Mouse (Mus musculus): ENCODE data around the gene Usp9y.

Usp9y gene

DNA sequence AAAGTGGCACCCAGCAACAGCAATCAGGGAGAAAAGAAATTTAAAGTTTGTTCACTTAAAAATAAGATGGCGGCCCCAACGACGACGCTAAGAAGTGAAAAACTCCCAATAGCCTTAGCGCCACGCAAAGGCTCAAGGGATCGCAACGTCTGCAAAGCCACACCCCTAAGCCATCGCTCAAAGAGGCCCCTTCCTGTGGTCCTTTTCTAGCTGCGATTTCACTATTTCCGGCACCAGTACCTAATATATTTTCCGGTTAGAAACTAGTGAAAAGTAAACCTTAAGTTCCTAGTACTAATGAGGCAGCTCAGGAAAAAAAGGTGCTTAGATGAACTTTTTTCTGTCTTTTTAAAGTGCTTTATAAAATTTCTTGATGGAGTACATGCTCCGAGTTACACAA lies at the start of gene Usp9y:
Gene Usp9y, minus strand, starts transcription at position 101 of the 400 bp plus-strand sequence.
- no peak for DNase-seq (ENCODE audit: low spot score in 2 of 2)

GRCm38 (mm10) chrY:1293708-1294107 lies 165.9 kb downstream of the Usp9y start:
- no peak for DNase-seq (ENCODE audit: low spot score in 2 of 2)

DNA sequence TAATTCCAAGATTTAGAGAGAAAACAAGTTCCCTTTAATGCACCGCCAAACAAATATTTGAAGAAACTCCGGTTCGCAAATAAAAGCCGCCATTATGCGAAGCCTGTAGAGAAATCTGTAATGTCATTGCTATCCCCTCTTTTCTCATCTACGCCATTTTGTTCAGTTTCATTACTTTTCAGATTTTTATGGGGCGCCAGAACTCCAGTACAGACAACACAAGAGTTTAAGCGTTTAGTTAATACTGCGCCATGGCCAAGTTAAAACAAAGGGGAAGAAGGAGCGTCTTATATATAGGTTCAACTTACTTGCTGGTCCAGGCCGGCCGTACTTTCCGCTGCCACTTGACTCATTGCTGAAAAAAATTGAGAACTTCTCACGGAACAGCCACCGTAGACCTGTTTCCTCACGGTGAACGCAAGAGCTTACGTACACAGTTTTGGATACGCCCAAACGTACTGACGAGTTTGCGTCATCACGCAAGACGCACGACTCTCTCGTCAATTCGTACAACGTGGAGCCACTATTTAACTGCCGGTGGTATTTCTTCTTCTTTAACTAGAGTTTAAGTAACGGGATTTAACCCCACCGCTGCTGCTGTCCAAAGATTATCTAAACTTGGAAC lies 173.3 kb downstream of the Usp9y start, which contains the start of gene Ddx3y:
Gene Ddx3y, minus strand, starts transcription at position 459 of the 625 bp plus-strand sequence.
- DNase-seq (ENCODE audit: low spot score in 2 of 2), result peak in 1 of 2 experiments; percentile 91

DNA sequence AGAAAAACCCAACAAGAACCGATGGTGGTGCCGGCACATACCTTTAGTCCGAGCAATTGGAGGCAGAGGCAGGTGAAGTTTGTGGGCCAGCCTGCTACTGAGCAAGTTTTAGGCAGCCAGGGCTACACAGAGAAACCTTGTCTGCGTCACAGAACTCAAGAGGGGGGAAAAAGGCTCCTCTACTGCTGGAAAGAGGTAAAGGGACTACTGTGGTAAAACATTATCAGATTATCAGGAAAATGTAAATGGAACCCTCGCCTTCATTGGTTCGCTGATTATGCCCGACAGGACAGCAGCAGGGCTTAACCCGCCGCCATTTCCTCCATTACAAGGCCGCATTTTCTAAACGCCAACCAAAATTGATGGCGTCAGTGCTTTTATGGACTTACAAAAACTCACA lies 173.8 kb downstream of the Usp9y start:
- peak in 1 of 2 experiments; percentile 22 for DNase-seq (ENCODE audit: low spot score in 2 of 2)

Data from right cerebral cortex, postnatal 10 days (tissue).